Mouse (Mus musculus): ENCODE measurements around the gene Ankrd13c. TPM values are rescaled to one million over a fixed set of nuclear protein-coding genes. Genes with fewer than 3 reads are reported as not detected.
A peak's percentile ranks its signal among the peaks of the same experiment; 100 is the strongest.
"Not testable (repeated sequence)": the region's sequence is repeated elsewhere in the genome, so short reads cannot be mapped to it uniquely, and the experiment has no call there.

The Ankrd13c gene
- total and polyA plus RNA-seq, 2 experiments from 2014 or later = 22.0 to 39.0 TPM

DNA sequence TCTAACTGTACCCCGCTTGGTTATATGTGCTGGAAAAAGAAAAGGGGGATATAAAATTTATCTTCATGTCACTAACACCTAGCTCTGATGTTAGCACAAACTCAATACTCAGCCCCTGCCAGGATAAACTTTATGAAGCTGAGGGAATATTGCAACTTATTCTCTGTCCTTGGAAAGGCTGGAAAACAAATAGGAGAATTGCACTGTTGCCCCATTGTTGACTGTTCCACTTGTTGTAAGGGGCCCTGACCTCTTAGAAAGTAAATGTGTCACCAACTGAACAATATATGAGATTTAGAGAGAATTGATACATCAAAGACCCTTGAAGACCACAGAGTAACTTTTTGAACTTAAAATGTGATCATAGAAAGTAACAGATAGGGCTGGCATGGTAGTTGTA lies 17.6 kb upstream of the Ankrd13c start:
- Histone ChIP-seq H3K4me1 (ENCODE audit: insufficient read depth) (peaks cover 7% of the 10 kb centered on the region; the same call in 1 of the 2 replicates), H3K9me3 (ENCODE audit: low read length) (no peaks in the 10 kb centered on the region), H3K4me3 (ENCODE audit: low read depth, low read length) (no peak overlapping the region), H3K27ac (ENCODE audit: low read depth, low read length) (no peak overlapping the region), H3K27me3 (ENCODE audit: insufficient read depth, low read length) (no peaks in the 10 kb centered on the region), H3K9ac (no peak overlapping the region), H3K4me2 (ENCODE audit: low read depth) (no peak overlapping the region), H3K36me3 (ENCODE audit: insufficient read depth) (no peaks in the 10 kb centered on the region)
- ATAC-seq (no peak), DNase-seq (no peak)
- 97% methylated on average over 1 of the region's 1 CpGs for WGBS
- TF ChIP-seq CTCF (IDR thresholded peaks at IDR 0.05; ENCODE audit: low read depth) = no peak

DNA sequence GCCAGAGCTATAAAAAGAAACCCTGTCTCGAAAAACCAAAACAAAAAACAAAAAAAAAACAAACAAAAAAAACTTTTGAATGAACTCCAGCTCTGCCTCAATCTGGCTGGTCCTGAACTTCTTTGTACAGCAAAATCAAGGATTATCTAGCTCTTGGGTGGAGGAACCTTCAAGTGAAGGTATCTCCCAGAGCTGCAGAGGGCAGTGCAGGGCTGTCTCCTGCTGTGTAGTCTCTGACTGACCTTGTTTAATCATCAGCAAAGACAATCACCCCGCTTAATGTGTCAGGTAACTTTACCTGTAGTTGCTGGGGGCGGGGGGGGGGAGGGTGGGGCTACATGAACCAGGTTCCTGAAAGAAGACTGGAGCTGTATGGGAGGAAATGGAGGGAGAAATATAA lies 15.4 kb upstream of the Ankrd13c start:
- no peaks in the 10 kb centered on the region for H3K9me3 ChIP-seq (ENCODE audit: low read length)
- no peak overlapping the region for H3K27ac ChIP-seq (ENCODE audit: low read depth, low read length)
- DNase-seq (no peak), ATAC-seq (no peak)
- no peaks in the 10 kb centered on the region for H3K36me3 ChIP-seq (ENCODE audit: insufficient read depth)
- 60% methylated on average over 3 of the region's 3 CpGs for WGBS
- H3K27me3 ChIP-seq (ENCODE audit: insufficient read depth, low read length) = no peaks in the 10 kb centered on the region
- no peak overlapping the region for H3K4me3 ChIP-seq (ENCODE audit: low read depth, low read length)
- no peak for TF ChIP-seq CTCF (IDR thresholded peaks at IDR 0.05; ENCODE audit: low read depth)
- no peak overlapping the region for H3K4me2 ChIP-seq (ENCODE audit: low read depth)
- H3K4me1 ChIP-seq (ENCODE audit: insufficient read depth) = no peaks in the 10 kb centered on the region
- H3K9ac ChIP-seq = no peak overlapping the region

DNA sequence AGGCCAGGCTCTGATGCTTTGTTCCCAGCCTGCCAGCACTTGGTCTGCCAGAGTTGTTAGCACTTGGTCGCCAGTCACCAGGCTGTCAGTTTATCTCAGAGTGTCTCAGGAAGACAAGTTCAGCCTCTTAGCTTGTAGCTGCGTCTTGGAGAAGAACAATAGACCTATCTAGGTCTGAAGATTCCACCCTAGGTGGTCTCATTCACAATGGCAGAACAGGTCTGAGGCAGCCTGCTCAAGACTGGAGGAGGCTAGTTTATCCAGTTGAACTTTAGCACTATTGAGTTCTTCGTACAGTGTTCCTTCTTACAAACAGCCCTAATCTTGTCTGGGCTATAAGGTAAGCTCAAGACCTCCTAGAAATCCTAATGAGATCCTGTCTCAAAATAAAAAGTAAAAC lies 15.0 kb upstream of the Ankrd13c start:
- H3K9ac ChIP-seq = no peak overlapping the region
- no peak for ATAC-seq
- no peaks in the 10 kb centered on the region for H3K27me3 ChIP-seq (ENCODE audit: insufficient read depth, low read length)
- no peak overlapping the region for H3K4me3 ChIP-seq (ENCODE audit: low read depth, low read length)
- TF ChIP-seq CTCF (IDR thresholded peaks at IDR 0.05; ENCODE audit: low read depth) = no peak
- H3K9me3 ChIP-seq (ENCODE audit: low read length) = no peaks in the 10 kb centered on the region
- no peak overlapping the region for H3K27ac ChIP-seq (ENCODE audit: low read depth, low read length)
- DNase-seq = no peak
- WGBS = 41% methylated on average over 3 of the region's 3 CpGs
- no peak overlapping the region for H3K4me2 ChIP-seq (ENCODE audit: low read depth)
- no peaks in the 10 kb centered on the region for H3K4me1 ChIP-seq (ENCODE audit: insufficient read depth)
- no peaks in the 10 kb centered on the region for H3K36me3 ChIP-seq (ENCODE audit: insufficient read depth)

DNA sequence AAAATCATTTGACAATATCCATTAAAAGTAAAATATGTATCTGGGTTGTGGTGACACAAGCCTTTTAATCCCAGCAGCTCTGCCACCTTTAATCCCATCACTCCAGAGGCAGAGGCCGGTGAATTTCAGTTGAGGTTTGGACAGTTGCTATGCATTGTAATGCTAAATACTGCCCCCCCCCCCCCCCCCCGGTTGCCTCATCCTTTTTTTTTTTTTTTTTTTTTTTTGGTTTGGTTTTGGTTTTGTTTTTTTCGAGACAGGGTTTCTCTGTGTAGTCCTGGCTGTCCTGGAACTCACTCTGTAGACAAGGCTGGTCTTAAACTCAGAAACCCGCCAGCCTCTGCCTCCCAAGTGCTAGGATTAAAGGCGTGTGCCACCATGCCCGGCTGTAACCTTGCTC lies 13.8 kb upstream of the Ankrd13c start:
- H3K9ac ChIP-seq; H3K4me1 ChIP-seq (ENCODE audit: insufficient read depth); ATAC-seq; H3K27ac ChIP-seq (ENCODE audit: low read depth, low read length); H3K36me3 ChIP-seq (ENCODE audit: insufficient read depth); H3K4me3 ChIP-seq (ENCODE audit: low read depth, low read length); H3K27me3 ChIP-seq (ENCODE audit: insufficient read depth, low read length); DNase-seq; H3K9me3 ChIP-seq (ENCODE audit: low read length); H3K4me2 ChIP-seq (ENCODE audit: low read depth): not testable (repeated sequence)
- 62% methylated on average over 5 of the region's 6 CpGs for WGBS

DNA sequence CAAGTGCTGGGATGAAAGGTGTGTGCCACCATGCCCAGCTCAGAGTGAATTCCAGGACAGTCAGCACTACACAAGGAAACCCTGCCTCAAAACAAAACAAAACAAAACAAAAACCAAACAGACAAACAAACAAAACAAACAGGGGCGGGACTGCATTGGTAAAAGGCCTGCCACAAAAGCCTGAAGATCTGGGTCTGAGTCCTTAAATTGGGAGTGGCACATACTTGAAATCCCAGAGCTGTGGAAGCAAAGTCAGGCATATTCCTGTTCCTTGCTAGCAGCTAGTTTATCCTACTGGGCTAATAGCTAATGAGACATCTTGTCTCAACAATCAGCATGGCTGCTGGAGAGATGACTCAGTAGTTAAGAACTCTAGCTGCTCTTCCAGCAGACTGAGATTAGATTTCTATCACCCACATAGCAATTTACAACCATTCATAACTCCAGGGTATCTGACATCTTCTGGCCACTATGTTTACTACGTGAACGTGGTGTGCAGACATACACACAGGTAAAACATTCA lies 12.7 kb upstream of the Ankrd13c start:
- Histone ChIP-seq H3K36me3 (ENCODE audit: insufficient read depth) (no peaks in the 10 kb centered on the region), H3K27ac (ENCODE audit: low read depth, low read length) (no peak overlapping the region), H3K27me3 (ENCODE audit: insufficient read depth, low read length) (no peaks in the 10 kb centered on the region), H3K9ac (no peak overlapping the region), H3K4me3 (ENCODE audit: low read depth, low read length) (no peak overlapping the region), H3K4me2 (ENCODE audit: low read depth) (no peak overlapping the region), H3K9me3 (ENCODE audit: low read length) (no peaks in the 10 kb centered on the region), H3K4me1 (ENCODE audit: insufficient read depth) (no peaks in the 10 kb centered on the region)
- ATAC-seq = no peak
- no peak for TF ChIP-seq CTCF (IDR thresholded peaks at IDR 0.05; ENCODE audit: low read depth)
- WGBS = 93% methylated on average over 3 of the region's 3 CpGs
- no peak for DNase-seq

DNA sequence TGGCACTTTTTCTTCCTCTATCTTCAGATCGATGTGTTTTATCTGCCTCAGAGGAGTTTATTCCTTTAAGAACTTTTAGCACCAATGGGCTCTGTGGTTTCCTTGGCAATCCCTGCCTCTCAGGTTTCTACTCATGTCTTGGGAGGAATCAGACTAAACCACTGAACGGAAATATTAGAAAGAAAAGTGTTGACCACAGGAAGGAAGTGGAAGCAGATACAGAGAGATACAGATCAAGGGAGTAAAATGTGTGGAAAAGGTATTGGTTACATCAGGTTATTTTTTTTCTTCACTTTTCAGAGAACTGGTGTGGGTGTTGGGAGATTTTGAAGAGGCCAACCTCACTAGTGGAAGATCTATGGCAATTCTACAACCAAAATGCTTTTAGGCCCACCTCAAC lies 8.5 kb upstream of the Ankrd13c start:
- H3K9me3 ChIP-seq (ENCODE audit: low read length) = no peaks in the 10 kb centered on the region
- H3K4me1 ChIP-seq (ENCODE audit: insufficient read depth) = no peaks in the 10 kb centered on the region
- H3K27ac ChIP-seq (ENCODE audit: low read depth, low read length) = no peak overlapping the region
- H3K27me3 ChIP-seq (ENCODE audit: insufficient read depth, low read length) = no peaks in the 10 kb centered on the region
- DNase-seq (no peak), ATAC-seq (no peak)
- H3K4me3 ChIP-seq (ENCODE audit: low read depth, low read length) = no peak overlapping the region
- no peaks in the 10 kb centered on the region for H3K36me3 ChIP-seq (ENCODE audit: insufficient read depth)
- 88% methylated on average over 2 of the region's 2 CpGs for WGBS
- no peak for TF ChIP-seq CTCF (IDR thresholded peaks at IDR 0.05; ENCODE audit: low read depth)
- no peak overlapping the region for H3K4me2 ChIP-seq (ENCODE audit: low read depth)
- no peak overlapping the region for H3K9ac ChIP-seq

DNA sequence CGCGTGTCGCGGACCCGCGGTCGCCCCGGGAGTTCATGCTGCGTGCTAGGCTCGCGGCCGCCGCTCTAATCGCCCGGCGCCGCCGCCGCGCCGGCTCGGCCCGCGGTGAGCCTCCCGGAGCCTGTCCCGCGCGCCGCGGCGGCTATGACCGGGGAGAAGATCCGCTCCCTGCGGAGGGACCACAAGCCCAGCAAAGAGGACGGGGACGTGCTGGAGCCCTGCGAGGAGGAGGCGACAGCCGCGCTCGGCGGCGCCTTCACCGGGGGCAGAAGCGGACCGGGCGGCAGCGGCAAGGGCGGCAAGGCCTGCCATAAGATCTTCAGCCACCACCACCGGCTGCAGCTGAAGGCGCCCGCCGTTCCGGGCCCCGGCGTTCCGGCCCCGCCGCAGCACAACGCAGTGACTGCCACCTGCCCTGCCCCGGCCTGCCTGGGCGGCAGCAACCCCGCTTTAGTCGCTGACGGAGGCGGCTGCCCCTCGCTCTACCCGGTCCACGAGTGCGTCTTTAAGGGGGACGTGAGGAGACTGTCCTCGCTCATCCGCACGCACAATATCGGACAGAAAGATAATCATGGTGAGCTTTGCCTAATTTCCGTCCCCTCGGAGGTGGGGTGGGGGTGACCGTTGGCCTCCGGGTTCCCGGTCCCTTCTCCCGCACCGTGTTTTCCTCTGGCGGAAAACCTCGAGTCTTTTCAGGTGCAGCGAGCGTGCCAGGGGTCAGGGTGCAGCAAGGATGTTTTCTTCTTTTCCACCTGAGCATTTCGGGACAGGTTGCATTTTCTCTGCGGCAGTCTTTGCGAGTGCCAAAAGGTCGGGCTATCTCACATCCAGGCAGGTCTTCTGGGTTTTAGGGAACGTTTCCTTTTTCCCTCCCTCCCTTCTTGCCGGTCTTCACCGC lies 593 bp downstream of the Ankrd13c start:
- DNase-seq (no peak), ATAC-seq (peak; percentile 59)
- Histone ChIP-seq H3K9ac (peak overlapping the region; percentile 89), H3K27ac (ENCODE audit: low read depth, low read length) (peak overlapping the region; percentile 93), H3K36me3 (ENCODE audit: insufficient read depth) (no peaks in the 10 kb centered on the region), H3K4me1 (ENCODE audit: insufficient read depth) (peaks cover 5% of the 10 kb centered on the region; the same call in 1 of the 2 replicates), H3K4me2 (ENCODE audit: low read depth) (peak overlapping the region; percentile 79), H3K4me3 (ENCODE audit: low read depth, low read length) (peak overlapping the region; percentile 70), H3K9me3 (ENCODE audit: low read length) (no peaks in the 10 kb centered on the region), H3K27me3 (ENCODE audit: insufficient read depth, low read length) (no peaks in the 10 kb centered on the region)
- under 1% methylated on average over 74 of the region's 93 CpGs for WGBS
- no peak for TF ChIP-seq CTCF (IDR thresholded peaks at IDR 0.05; ENCODE audit: low read depth)
